ENCODE assay signal across 8 mouse cellular contexts in genomic region chr10:69399814-69400385, GRCm38 (mm10). TPM values are rescaled to one million over a fixed set of nuclear protein-coding genes. Genes with fewer than 3 reads are reported as not detected.
DNase-seq lines count a peak whose midpoint lies in the region; ATAC-seq and TF ChIP-seq lines count a peak whose summit lies in the region.

No protein-coding gene starts in this region.

- H3K4me3 ChIP-seq in lung, embryonic 14.5 days (ENCODE audit: low read depth, low read length), result peak overlapping the region; percentile 66
- H3K4me3 ChIP-seq in hindbrain, embryonic 15.5 days, result peak overlapping the region; percentile 76
- H3K4me3 ChIP-seq in liver, embryonic 14.5 days (ENCODE audit: insufficient read depth in 1 of 2, low read depth in 2 of 2, low read length in 2 of 2), result peak overlapping the region; percentile 9 to 51; a peak in 2 of 4 replicates
- H3K4me3 ChIP-seq in stomach, embryonic 16.5 days (replicated peaks; ENCODE audit: low read length), result peak overlapping the region; percentile 77

- H3K4me1 ChIP-seq in lung, embryonic 14.5 days (ENCODE audit: insufficient read depth), result 0 out of 2 replicates have a peak, but pooled peaks cover 3% of the 10 kb centered on the region
- H3K4me1 ChIP-seq in hindbrain, embryonic 15.5 days (replicated peaks), result peaks cover 28% of the 10 kb centered on the region
- H3K4me1 ChIP-seq in liver, embryonic 14.5 days (replicated peaks; ENCODE audit: control insufficient read depth in 2 of 2, insufficient read depth in 2 of 2, low read length in 1 of 2), result no peaks in the 10 kb centered on the region
- H3K4me1 ChIP-seq in stomach, embryonic 16.5 days (ENCODE audit: control insufficient read depth, insufficient read depth, low read length), result peaks cover 12% of the 10 kb centered on the region

- H3K27me3 ChIP-seq in lung, embryonic 14.5 days (ENCODE audit: insufficient read depth, low read length), result peaks cover 33% of the 10 kb centered on the region
- peaks cover 39% of the 10 kb centered on the region for H3K27me3 ChIP-seq in hindbrain, embryonic 15.5 days
- peaks cover 29% of the 10 kb centered on the region for H3K27me3 ChIP-seq in liver, embryonic 14.5 days (ENCODE audit: control insufficient read depth, insufficient read depth, low read length)
- peaks cover 8% of the 10 kb centered on the region for H3K27me3 ChIP-seq in stomach, embryonic 16.5 days (ENCODE audit: control insufficient read depth, insufficient read depth, low read length)

- intact Hi-C loops in left cerebral cortex, postnatal 25 days (cut with DNase I), result no loop called here

- H3K9ac ChIP-seq in lung, embryonic 14.5 days, result peak overlapping the region; percentile 61
- peak overlapping the region; percentile 46; the same call in 1 of the 2 replicates for H3K9ac ChIP-seq in hindbrain, embryonic 15.5 days
- no peak overlapping the region for H3K9ac ChIP-seq in liver, embryonic 14.5 days (replicated peaks)
- peak overlapping the region; percentile 81 for H3K9ac ChIP-seq in stomach, embryonic 16.5 days (ENCODE audit: low read length)

- H3K4me2 ChIP-seq in lung, embryonic 14.5 days, result peak overlapping the region; percentile 97
- H3K4me2 ChIP-seq in hindbrain, embryonic 15.5 days, result peak overlapping the region; percentile 100
- H3K4me2 ChIP-seq in liver, embryonic 14.5 days (ENCODE audit: low read depth), result peak overlapping the region; percentile 56
- H3K4me2 ChIP-seq in stomach, embryonic 16.5 days (ENCODE audit: low read depth, low read length), result peak overlapping the region; percentile 99

- no peaks in the 10 kb centered on the region for H3K36me3 ChIP-seq in lung, embryonic 14.5 days (ENCODE audit: insufficient read depth)
- no peaks in the 10 kb centered on the region for H3K36me3 ChIP-seq in hindbrain, embryonic 15.5 days
- no peaks in the 10 kb centered on the region for H3K36me3 ChIP-seq in liver, embryonic 14.5 days (replicated peaks; ENCODE audit: control insufficient read depth, insufficient read depth, low read depth)
- no peaks in the 10 kb centered on the region for H3K36me3 ChIP-seq in stomach, embryonic 16.5 days (ENCODE audit: control insufficient read depth, insufficient read depth, low read length)

- DNase-seq in lung, embryonic 14.5 days, result peak; percentile 36
- no peak for DNase-seq in lung, postnatal 14 days
- DNase-seq in liver, embryonic 14.5 days (ENCODE audit: low read depth in 3 of 3, low spot score in 3 of 3), result no peak
- DNase-seq in left cerebral cortex, postnatal 25 days (ENCODE audit: low spot score in 2 of 2), result no peak
- no peak for DNase-seq in frontal cortex, postnatal 14 days (ENCODE audit: low spot score in 2 of 2)
- no peak for DNase-seq in right cerebral cortex, postnatal 14 days

- no peak for TF ChIP-seq CTCF in lung, embryonic 14.5 days (IDR thresholded peaks at IDR 0.05; ENCODE audit: low read depth)
- TF ChIP-seq CTCF in liver, embryonic 14.5 days (IDR thresholded peaks at IDR 0.05; ENCODE audit: low read depth), result no peak

- no peak for ATAC-seq in lung, embryonic 14.5 days (ENCODE audit: insufficient read depth)
- no peak for ATAC-seq in hindbrain, embryonic 15.5 days (ENCODE audit: low FRiP score, low read depth)
- no peak for ATAC-seq in liver, embryonic 14.5 days (ENCODE audit: insufficient read depth)
- no peak for ATAC-seq in stomach, embryonic 16.5 days (ENCODE audit: insufficient read depth, low FRiP score)

- no peaks in the 10 kb centered on the region for H3K9me3 ChIP-seq in lung, embryonic 14.5 days (ENCODE audit: low read depth, low read length)
- H3K9me3 ChIP-seq in hindbrain, embryonic 15.5 days, result no peaks in the 10 kb centered on the region
- no peaks in the 10 kb centered on the region for H3K9me3 ChIP-seq in liver, embryonic 14.5 days (ENCODE audit: control insufficient read depth, low read length)
- no peaks in the 10 kb centered on the region for H3K9me3 ChIP-seq in stomach, embryonic 16.5 days (replicated peaks; ENCODE audit: control insufficient read depth, low read length)

- no peak overlapping the region for H3K27ac ChIP-seq in lung, embryonic 14.5 days (ENCODE audit: low read depth)
- no peak overlapping the region for H3K27ac ChIP-seq in hindbrain, embryonic 15.5 days (replicated peaks)
- no peak overlapping the region for H3K27ac ChIP-seq in liver, embryonic 14.5 days
- H3K27ac ChIP-seq in stomach, embryonic 16.5 days (ENCODE audit: low read length), result no peak overlapping the region

- WGBS in lung, embryonic 14.5 days, result 4% methylated on average over 17 of the region's 17 CpGs
- WGBS in hindbrain, embryonic 15.5 days, result 2% methylated on average over 17 of the region's 17 CpGs
- WGBS in liver, embryonic 14.5 days (ENCODE audit: insufficient replicate concordance), result 5% methylated on average over 17 of the region's 17 CpGs
- 4% methylated on average over 17 of the region's 17 CpGs for WGBS in stomach, embryonic 16.5 days

- TF ChIP-seq EP300 in liver, embryonic 14.5 days (IDR thresholded peaks at IDR 0.05; ENCODE audit: low read depth), result no peak

RNA-seq across cellular contexts. Expression of gene Ank3, which starts 1.3 kb away (rescaled TPM):
- 16.2 and 17.5 TPM in 2 replicates for polyA plus RNA-seq in lung, embryonic 14.5 days (2014; fragmentation: Nextera tagmentation; extraction: Ambion mirVana)
- 76.6 and 86.4 TPM in 2 replicates for polyA plus RNA-seq in hindbrain, embryonic 15.5 days (2015; fragmentation: Nextera tagmentation; extraction: Ambion mirVana)
- polyA plus RNA-seq in liver, embryonic 14.5 days (2012; rRNA removed), result 2.0 and 3.1 TPM in 2 replicates
- 5.3 and 5.7 TPM in 2 replicates for polyA plus RNA-seq in liver, embryonic 14.5 days (2014; fragmentation: Nextera tagmentation; extraction: Ambion mirVana)
- 37.7 TPM in 2 replicates for polyA plus RNA-seq in stomach, embryonic 16.5 days (2015; fragmentation: Nextera tagmentation; extraction: Ambion mirVana)
- 100 to 1,000 TPM; 497 to 550 TPM for total RNA-seq in left cerebral cortex, postnatal 25 days (2021)

RNA-seq across cellular contexts. Expression of gene Cdk1, which starts 47.2 kb away (rescaled TPM):
- 684 and 700 TPM in 2 replicates for polyA plus RNA-seq in lung, embryonic 14.5 days (2014; fragmentation: Nextera tagmentation; extraction: Ambion mirVana)
- 77.9 and 99.6 TPM in 2 replicates for polyA plus RNA-seq in hindbrain, embryonic 15.5 days (2015; fragmentation: Nextera tagmentation; extraction: Ambion mirVana)
- polyA plus RNA-seq in liver, embryonic 14.5 days (2012; rRNA removed), result 140 and 273 TPM in 2 replicates
- 353 and 360 TPM in 2 replicates for polyA plus RNA-seq in liver, embryonic 14.5 days (2014; fragmentation: Nextera tagmentation; extraction: Ambion mirVana)
- 323 and 372 TPM in 2 replicates for polyA plus RNA-seq in stomach, embryonic 16.5 days (2015; fragmentation: Nextera tagmentation; extraction: Ambion mirVana)
- total RNA-seq in left cerebral cortex, postnatal 25 days (2021), result under 1 TPM; 0.73 to 0.87 TPM
